Comparison of ENCODE assay signal across 20 mouse cellular contexts in the genomic region with DNA sequence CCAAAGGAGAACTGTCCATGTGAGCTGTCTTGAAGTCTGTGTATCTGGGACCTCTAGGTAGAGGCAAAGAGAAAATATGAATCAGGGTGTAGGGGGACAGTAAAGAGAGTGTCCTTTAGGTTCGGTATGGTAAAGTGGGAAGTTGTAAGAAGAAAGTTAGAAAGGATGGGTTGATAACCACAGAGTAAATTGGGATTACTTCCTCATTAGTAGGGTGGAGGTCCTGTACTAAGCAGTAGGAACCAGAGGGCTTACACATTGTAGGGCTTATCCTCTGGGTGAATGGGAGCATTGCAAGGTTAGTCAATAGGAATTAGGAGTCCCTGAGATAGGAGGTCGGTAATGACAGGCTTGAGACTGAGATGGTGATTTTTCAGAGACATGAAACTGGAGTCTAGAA.
"Had no signal": no experiment of that assay in that cellular context is flagged by ENCODE, and none has a peak within 500 bp of the region (broad histone marks: within the 10 kb centered on the region; RNA-seq: fewer than 3 reads in every experiment).

No protein-coding gene starts in this region.

- H3K36me3 ChIP-seq: midbrain, embryonic 10.5 days; midbrain, embryonic 12.5 days; neural tube, embryonic 13.5 days; neural tube, embryonic 15.5 days; stomach, embryonic 15.5 days had no signal

- H3K9ac ChIP-seq: lung, embryonic 14.5 days; midbrain, embryonic 12.5 days; neural tube, embryonic 13.5 days; neural tube, embryonic 15.5 days; stomach, embryonic 15.5 days had no signal

- H3K27ac ChIP-seq: midbrain, embryonic 10.5 days; midbrain, embryonic 12.5 days; neural tube, embryonic 13.5 days; neural tube, embryonic 15.5 days; stomach, embryonic 15.5 days; stomach, postnatal 0 days had no signal

- H3K4me2 ChIP-seq: lung, embryonic 14.5 days; midbrain, embryonic 12.5 days; neural tube, embryonic 13.5 days; neural tube, embryonic 15.5 days; stomach, embryonic 15.5 days had no signal

- H3K4me1 ChIP-seq: midbrain, embryonic 10.5 days; midbrain, embryonic 12.5 days; neural tube, embryonic 13.5 days; neural tube, embryonic 15.5 days; stomach, embryonic 15.5 days had no signal

- H3K27me3 ChIP-seq: midbrain, embryonic 12.5 days; neural tube, embryonic 13.5 days; neural tube, embryonic 15.5 days; stomach, embryonic 15.5 days had no signal

- DNase-seq: lung, adult 18-20 months; lung, embryonic 14.5 days; lung, postnatal 10 days; lung, postnatal 4 days; midbrain, embryonic 14.5 days; retina, postnatal 1 day; right cerebral cortex, adult 18-20 months; right cerebral cortex, postnatal 25 days; right cerebral cortex, postnatal 4 days; thymus, adult 2 months; thymus, postnatal 25 days; thymus, postnatal 4 days had no signal

- ATAC-seq: midbrain, embryonic 16.5 days had no signal

- H3K4me3 ChIP-seq: midbrain, embryonic 10.5 days; midbrain, embryonic 12.5 days; myocyte; neural tube, embryonic 13.5 days; neural tube, embryonic 15.5 days; stomach, embryonic 15.5 days had no signal

- H3K9me3 ChIP-seq: midbrain, embryonic 10.5 days; midbrain, embryonic 12.5 days; neural tube, embryonic 13.5 days; neural tube, embryonic 15.5 days; stomach, embryonic 15.5 days had no signal
